Mouse (Mus musculus) kidney, adult 2 months (tissue): ENCODE data around the gene Fmnl1.

Experiments used
- CTCF ChIP-seq: fragments of 200-500 bp; conservative IDR thresholded peaks from 2 replicates; pipeline ENCODE4 v1.5.1; 2011; ENCODE audit warnings: low read depth, mild to moderate bottlenecking, control low read depth, low read length, moderate library complexity, mixed read lengths; ENCODE audit not compliant: insufficient read depth, insufficient read length
- POLR2A ChIP-seq: fragments of 200-500 bp; IDR thresholded peaks from one replicate; pipeline ENCODE4 v1.6.1; 2011; ENCODE audit warnings: low read depth, low read length, control low read depth

DNA sequence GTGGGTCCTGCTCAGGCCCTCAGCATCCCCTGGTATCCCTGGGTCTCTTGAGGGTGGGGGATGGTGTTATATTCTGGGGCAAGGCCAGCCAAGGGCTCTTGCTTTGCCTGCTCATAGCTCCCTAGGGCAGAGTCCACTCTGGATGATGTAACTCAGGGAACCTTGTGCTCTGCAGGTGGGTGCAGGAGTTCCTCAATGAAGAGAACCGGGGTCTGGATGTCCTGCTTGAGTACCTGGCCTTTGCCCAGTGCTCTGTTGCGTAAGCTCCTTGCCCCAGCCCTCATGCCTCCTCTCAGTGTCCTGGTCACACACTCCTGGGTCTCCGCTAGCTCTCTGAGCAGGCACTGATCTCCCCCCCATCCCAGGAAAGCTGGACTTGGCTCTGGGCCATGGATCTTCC lies 11.0 kb downstream of the Fmnl1 start:
- no peak for TF ChIP-seq POLR2A
- TF ChIP-seq CTCF = no peak
